Mouse (Mus musculus) cortical plate, adult 2 months (tissue): ENCODE data around the gene Tmc8.
"Not testable (repeated sequence)": the region's sequence is repeated elsewhere in the genome, so short reads cannot be mapped to it uniquely, and the experiment has no call there.

ENCODE experiments used
- CTCF ChIP-seq: fragments of 200-500 bp; IDR thresholded peaks from 2 replicates; pipeline ENCODE4 v1.5.1; 2011; ENCODE audit warnings: mild to moderate bottlenecking, control low read depth, low read length; ENCODE audit not compliant: insufficient read depth; ENCODE audit errors: extremely low read depth
- POLR2A ChIP-seq: fragments of 200-500 bp; IDR thresholded peaks from 2 replicates; pipeline ENCODE4 v1.6.1; 2011; ENCODE audit warnings: mild to moderate bottlenecking, low read length, control low read depth; ENCODE audit not compliant: insufficient read depth; ENCODE audit errors: extremely low read depth

DNA sequence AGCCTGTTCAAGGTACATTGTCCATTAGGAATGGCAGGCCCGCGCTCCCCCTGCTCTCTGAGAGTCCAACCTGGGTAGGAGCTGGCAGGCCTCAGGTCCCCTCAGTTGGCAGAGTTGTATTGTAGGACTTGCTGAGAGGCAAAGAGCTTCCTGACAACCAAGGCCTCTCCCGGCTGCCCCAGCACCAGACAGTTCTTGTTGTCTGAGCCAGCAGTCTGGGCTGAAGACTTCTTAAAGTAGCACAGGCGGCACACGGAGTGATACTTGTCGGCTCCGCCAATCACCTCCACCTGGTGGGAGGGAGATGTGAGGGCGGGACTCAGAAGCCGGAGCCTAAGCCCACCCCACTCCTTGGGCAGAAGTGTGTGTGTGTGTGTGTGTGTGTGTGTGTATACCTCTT lies 34.0 kb downstream of the Tmc8 start:
- TF ChIP-seq POLR2A, CTCF: not testable (repeated sequence)
